Mouse (Mus musculus) urinary bladder, postnatal 25 days (tissue): ENCODE measurements at regions not wholly inside any gene's neighbourhood (a gene's known extent, or its start where the extent isn't known, plus 50 kb on each side); places are given as distances from the start of the nearest gene placed in this dataset.

Experiments used
- DNase-seq: peaks from one replicate; pipeline ENCODE4 v3.0.0; 2022; ENCODE audit warnings: low spot score

DNA sequence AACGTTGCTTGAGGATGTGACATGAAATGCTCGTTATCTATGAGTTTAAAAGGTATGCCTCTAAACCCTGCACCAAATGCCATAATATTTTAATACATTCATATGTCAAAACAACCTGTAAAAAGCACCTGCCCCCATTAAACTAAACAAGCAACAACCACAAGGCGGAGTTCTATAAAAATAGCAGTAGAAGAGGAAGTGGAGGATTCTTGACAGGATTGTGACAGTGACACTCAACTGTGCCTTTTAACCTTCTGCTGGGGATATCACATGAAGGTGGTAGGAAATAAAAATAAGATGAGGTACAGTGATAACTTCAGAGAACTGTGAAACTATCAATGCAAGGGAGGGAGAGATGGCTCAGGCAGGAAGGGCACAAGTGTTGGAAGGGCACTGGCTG is 58.6 kb upstream of the Dbx2 start:
- DNase-seq: no peak

DNA sequence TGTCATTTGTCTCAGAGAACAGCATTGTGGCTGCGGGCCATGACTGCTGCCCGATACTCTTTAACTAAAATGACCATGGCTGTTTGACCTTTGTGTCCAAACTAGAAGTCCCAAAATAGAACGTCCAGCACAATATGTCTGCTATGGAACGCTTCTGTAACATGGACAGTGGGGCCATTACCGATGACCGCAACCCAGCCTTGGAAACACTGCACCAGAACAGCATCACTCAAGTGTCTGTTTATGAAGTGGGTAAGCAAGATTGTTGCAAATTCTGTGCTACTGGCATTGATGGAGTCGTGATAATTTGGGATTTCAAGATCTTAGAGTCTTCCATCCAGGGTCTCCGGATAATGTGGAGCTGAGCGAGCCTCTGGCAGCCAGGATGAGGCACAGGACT is 60.2 kb upstream of the Dbx2 start:
- no peak for DNase-seq

DNA sequence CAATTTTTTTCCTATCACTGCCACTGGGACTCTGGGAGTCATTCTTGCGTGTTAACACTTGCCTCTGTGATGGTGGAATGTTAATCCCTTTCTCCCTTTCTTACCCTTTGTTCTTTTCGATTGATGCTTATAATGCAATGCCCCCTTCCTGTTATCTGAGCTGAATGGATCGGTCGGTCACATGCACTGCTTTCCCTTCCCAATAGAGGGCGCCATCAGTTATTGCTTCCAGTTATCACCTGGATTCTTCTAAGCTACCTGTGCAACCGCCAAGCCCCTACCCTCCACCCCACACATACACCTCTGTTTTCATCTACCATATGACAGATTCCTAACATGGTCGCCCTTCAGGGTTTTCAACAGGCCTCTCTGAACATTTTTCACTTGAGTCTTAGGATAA is 66.9 kb upstream of the Ano6 start:
- DNase-seq: no peak

DNA sequence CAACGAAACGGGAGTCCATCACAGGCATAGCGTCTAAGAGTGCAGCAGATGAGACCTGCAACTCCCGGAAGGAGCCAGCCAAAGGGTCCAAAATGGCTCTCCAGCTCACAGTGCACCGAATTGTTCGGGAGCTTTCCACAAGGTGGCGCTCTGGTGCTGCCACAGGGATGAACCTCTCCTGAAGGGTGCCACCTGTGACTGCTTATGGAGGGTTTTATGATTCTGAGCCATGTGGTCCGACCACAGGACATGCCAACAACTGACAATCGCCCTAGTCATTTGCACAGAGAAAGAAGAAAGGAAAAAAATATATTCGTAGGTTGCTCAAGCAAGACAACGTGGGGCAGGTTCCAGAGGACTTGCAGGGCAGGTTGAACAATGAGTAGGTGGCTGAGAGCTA is 64.8 kb upstream of the Ano6 start:
- DNase-seq: peak; percentile 75

DNA sequence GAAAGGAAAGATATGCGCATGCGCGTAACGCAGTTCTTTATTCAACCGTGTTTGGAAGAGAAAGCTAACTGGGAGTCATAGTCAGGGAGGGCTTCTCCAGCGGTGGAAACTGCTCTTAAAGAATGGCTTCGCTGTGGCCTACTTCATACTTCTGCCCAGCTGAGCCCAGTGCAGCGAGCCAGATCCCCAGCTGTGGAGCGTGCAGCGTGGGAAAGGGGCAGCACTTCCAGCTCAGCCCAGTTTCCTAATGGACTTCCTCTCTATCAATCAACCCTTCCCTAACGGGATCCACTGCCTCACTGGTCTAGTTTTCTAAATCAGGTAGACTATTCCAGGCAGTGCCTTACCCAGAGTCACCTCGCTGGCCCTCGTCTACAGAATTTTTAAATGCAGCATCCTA is 64.1 kb upstream of the Ano6 start:
- DNase-seq: no peak

DNA sequence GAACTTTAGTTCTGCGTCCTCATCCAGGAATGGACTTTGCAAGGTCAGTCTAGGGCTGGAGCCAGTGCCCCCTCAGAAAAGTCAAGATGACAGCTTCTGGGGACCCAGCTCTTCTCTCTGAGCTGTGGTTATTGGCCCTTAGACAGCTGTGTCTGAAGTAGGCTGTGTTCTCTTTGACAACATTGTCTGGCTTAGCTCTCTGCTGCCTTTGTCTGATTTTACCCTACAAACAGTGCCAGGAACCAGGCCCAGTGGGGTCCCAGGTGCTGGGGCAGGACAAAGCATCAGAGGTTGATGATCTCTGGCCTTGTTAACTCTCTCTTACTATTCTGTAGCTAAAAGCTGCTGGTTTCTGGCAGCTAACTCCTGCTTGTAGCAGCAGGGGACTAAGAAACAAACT is 54.9 kb upstream of the Ano6 start:
- no peak for DNase-seq
